Mouse (Mus musculus): ENCODE data around the gene Shcbp1l. TPM values are rescaled to one million over a fixed set of nuclear protein-coding genes. Genes with fewer than 3 reads are reported as not detected.
"Not testable (repeated sequence)": the region's sequence is repeated elsewhere in the genome, so short reads cannot be mapped to it uniquely, and the experiment has no call there.

Gene Shcbp1l
- total RNA-seq, 2 experiments from 2014 or later = 2.8 to 3.2 TPM

DNA sequence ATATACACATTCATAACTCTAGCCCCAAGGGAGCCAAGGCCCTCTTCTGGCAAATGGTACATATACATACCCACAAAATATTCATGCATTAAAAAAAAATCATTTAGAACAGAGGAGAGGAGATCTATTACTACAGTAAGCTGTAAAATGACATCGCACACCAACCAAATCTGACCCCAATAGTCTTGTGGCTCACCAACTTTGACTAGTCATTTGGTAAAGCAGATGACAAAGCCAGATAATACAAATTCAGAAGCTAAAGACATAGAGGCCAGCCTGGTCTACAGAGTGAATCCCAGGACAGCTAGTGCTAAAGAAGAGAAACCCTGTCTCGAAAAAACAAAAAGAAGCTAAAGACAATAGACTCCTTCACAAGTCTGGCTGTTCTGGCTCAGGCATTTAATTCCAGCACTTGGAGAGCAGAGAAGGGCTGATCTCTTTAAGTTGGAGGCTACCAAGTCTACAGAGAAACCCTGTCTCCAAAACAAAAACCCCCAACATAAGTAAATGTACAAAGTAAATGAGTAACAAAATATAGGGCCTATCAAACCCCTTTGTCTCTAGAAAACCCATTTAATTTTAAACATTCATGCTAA, 60.3 kb downstream of the Shcbp1l start:
- intact Hi-C loops (cut with DNase I) = loop anchor here (10.0 kb wide), 1 partner anchor 260 kb away; the partner anchor contains the start of genes Rgs16 and Rnasel
- no peak for DNase-seq

- intact Hi-C loops (cut with DNase I) = loop anchor here (10.0 kb wide), 1 partner anchor 259 kb away; the partner anchor contains the start of genes Rgs16 and Rnasel
- DNase-seq = not testable (repeated sequence)
Measured at GRCm38 (mm10) chr1:153486120-153486519, 61.2 kb downstream of the Shcbp1l start.

GRCm38 (mm10) chr1:153486767-153487499, 62.0 kb downstream of the Shcbp1l start:
- no peak for DNase-seq
- intact Hi-C loops (cut with DNase I) = loop anchor here (10.0 kb wide), 1 partner anchor 258 kb away; the partner anchor contains the start of genes Rgs16 and Rnasel

GRCm38 (mm10) chr1:153487500-153487879, 62.5 kb downstream of the Shcbp1l start, which contains the start of gene Dhx9:
Gene Dhx9 (minus strand): TSS chr1:153487660.
- peak; percentile 99 for DNase-seq
- intact Hi-C loops (cut with DNase I) = loop anchor here (10.0 kb wide), 1 partner anchor 257 kb away; the partner anchor contains the start of genes Rgs16 and Rnasel

GRCm38 (mm10) chr1:153489132-153489531, 64.2 kb downstream of the Shcbp1l start:
- intact Hi-C loops (cut with DNase I) = loop anchor here (10.0 kb wide), 1 partner anchor 256 kb away; the partner anchor contains the start of genes Rgs16 and Rnasel
- no peak for DNase-seq

DNA sequence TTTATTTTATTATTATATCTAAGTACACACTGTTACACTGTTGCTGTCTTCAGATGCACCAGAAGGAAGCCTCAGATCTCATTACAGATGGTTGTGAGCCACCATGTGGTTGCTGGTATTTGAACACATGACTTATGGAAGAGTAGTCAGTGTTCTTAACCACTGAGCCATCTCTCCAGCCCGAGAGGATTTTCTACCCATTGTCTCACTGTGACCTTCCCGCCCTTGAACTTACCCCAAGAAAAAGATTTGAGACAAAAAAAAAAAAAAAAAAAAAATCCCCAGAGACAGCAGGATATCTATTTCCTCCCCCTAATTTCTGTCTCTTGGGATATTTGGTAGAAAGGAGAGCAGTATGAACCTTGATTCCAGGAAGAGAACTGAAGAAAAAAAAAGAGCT, 64.6 kb downstream of the Shcbp1l start:
- intact Hi-C loops (cut with DNase I) = loop anchor here (10.0 kb wide), 1 partner anchor 255 kb away; the partner anchor contains the start of genes Rgs16 and Rnasel
- no peak for DNase-seq

- intact Hi-C loops (cut with DNase I) = loop anchor here (10.0 kb wide), 1 partner anchor 255 kb away; the partner anchor contains the start of genes Rgs16 and Rnasel
- no peak for DNase-seq
Measured at GRCm38 (mm10) chr1:153489963-153490362, 65.0 kb downstream of the Shcbp1l start.

- no peak for DNase-seq
- intact Hi-C loops (cut with DNase I) = no loop called here
Measured at GRCm38 (mm10) chr1:153491345-153491744, 66.4 kb downstream of the Shcbp1l start.

DNA sequence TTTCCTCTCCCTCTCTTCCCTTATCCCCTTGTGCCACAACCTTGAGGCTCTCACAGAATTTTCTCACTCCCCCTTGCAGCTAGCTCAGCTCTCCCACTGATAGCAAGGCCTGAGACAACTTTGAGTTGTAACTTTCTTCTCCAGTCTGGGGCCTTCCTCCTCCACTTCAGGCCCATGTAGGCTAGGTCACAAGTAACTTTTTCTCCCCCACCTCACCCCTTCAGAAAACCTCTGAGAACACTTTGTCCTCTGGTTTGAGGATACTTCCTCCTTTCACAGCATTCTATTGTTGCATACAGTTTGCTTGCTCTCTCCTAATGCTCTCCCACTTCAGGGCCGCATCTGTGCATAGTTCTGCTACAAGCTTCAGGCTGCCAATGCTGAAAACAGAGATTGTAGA, 66.9 kb downstream of the Shcbp1l start:
- intact Hi-C loops (cut with DNase I) = no loop called here
- no peak for DNase-seq

GRCm38 (mm10) chr1:153493338-153493737, 68.4 kb downstream of the Shcbp1l start:
- intact Hi-C loops (cut with DNase I) = no loop called here
- DNase-seq = no peak

- no peak for DNase-seq
- intact Hi-C loops (cut with DNase I) = no loop called here
Measured at GRCm38 (mm10) chr1:153493931-153494330, 69.0 kb downstream of the Shcbp1l start.

GRCm38 (mm10) chr1:153496030-153496429, 71.1 kb downstream of the Shcbp1l start:
- DNase-seq = no peak

GRCm38 (mm10) chr1:153500030-153500429, 75.1 kb downstream of the Shcbp1l start:
- intact Hi-C loops (cut with DNase I) = no loop called here
- DNase-seq = no peak

More at GRCm38 (mm10) chr1:153496030-153496429, 71.1 kb downstream of the Shcbp1l start:
- intact Hi-C loops (cut with DNase I) = no loop called here

DNA sequence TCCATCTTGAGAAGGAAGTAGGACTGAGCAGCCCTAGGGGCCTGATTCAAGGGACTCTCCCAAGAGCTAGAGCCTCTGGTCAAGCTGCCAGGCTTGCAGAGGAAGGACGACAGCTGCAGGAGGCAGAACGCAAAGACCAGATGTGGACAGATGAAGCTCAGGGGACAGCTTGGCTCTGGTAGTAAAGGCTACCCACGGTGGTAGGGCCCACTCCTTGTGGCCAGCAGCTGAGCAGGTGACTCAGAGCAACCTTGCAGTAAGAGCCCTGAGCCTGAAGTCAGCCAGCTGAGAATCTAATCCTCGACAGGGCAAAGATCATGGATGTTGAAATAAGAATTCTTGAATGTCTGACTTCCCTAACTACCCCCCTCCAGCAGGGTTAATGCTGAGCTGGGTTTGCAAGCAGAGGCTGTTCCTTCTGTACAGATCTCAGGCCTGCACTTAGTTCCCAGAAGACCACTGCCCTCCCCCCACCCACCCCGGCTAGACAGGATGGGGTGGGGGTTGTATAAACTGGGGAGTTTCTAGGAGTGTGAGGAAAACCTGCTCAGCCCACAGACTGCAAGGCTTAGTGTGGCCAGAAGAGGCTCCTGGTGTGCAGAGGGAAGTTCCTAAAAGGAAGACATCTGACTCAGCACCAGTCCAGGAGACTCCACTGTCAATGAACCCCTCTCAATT, 76.8 kb downstream of the Shcbp1l start:
- intact Hi-C loops (cut with DNase I) = no loop called here
- no peak for DNase-seq

Other genes with a start within 250 kb of the Shcbp1l start
- 1 to 10 TPM; 2.9 to 3.4 TPM for gene Lamc2, start 238.7 kb upstream of the Shcbp1l start, total RNA-seq (2021)
- 10 to 100 TPM; 41.9 to 46.2 TPM for gene Lamc1, start 92.4 kb upstream of the Shcbp1l start, total RNA-seq (2021)
- 100 to 1,000 TPM; 188 to 192 TPM for gene Dhx9, start 62.5 kb downstream of the Shcbp1l start, total RNA-seq (2021)
- 1 to 10 TPM; 5.4 to 6.8 TPM for gene Npl, start 124.9 kb downstream of the Shcbp1l start, total RNA-seq (2021)
- gene Rgs8, start 227.9 kb downstream of the Shcbp1l start, total RNA-seq (2021) = 10 to 100 TPM; 22.2 to 27.3 TPM

All from left cerebral cortex, postnatal 4 days (tissue).